In the genomic region with DNA sequence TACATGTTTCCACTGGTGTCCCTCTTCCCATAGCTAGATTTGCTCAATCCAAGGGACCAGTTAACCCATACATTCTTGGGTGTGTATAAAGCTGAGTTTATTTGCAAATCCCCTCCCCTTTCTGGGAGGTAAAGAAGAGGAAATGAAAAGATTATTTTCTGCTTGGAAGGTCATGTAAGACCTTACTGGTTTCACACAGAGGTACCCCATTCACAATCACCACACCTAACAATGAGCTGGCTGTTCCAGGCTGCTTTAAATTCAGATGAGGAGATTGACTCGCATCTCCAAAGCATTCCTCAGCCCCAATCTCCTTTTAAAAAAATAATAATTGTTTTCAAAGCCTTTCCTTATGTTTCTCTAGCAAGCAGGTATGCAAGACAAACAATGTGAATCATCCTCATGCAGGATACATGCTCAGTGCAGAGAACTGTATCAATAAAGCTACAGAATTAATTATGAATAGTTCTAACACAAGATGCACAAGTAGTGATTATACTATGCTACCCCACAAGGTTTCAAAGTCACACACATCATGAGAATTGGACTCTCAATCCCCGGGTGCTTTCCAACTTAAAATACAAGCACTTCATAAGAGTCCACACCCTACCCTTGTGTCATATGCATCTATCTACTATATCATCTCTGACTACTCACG, we compare ENCODE assay signal across 24 mouse cellular contexts.
DNase-seq lines count a peak whose midpoint lies in the region; ATAC-seq and TF ChIP-seq lines count a peak whose summit lies in the region.
"Had no signal": no experiment of that assay in that cellular context is flagged by ENCODE, and none has a peak within 500 bp of the region (broad histone marks: within the 10 kb centered on the region; RNA-seq: fewer than 3 reads in every experiment).

No protein-coding gene starts in this region.

- H3K4me3 ChIP-seq in forebrain, embryonic 10.5 days: no peak overlapping the region
- H3K4me3 ChIP-seq in forebrain, postnatal 0 days (ENCODE audit: low read depth, low read length): no peak overlapping the region
- H3K4me3 ChIP-seq in neural tube, embryonic 11.5 days (ENCODE audit: low read depth, low read length): no peak overlapping the region
- H3K4me3 ChIP-seq in forebrain, embryonic 15.5 days: no peak overlapping the region
- H3K4me3 ChIP-seq in layer of hippocampus, adult 2 months: no peak overlapping the region
- H3K4me3 ChIP-seq in kidney, embryonic 16.5 days (ENCODE audit: low read length): no peak overlapping the region
- H3K4me3 ChIP-seq: heart, adult 2 months; heart, embryonic 13.5 days; limb, embryonic 12.5 days; myocyte had no signal

- DNase-seq in forebrain, embryonic 10.5 days (ENCODE audit: extremely low spot score, low spot score): no peak
- no peak for DNase-seq in forebrain, postnatal 0 days
- DNase-seq in neural tube, embryonic 11.5 days (ENCODE audit: low spot score): no peak
- no peak for DNase-seq in neural tube, embryonic 10.5 days (ENCODE audit: extremely low spot score, low spot score)
- DNase-seq in layer of hippocampus, adult 2 months (ENCODE audit: low spot score in 2 of 2): no peak
- no peak for DNase-seq in adrenal gland, adult 8-10 months
- DNase-seq: adrenal gland, postnatal 14 days; cerebellum, adult 8-10 months; cerebellum, postnatal 36 days; gastrocnemius, postnatal 36 days; heart, adult 2 months; heart, postnatal 14 days; kidney, adult 2 months; kidney, postnatal 14 days; liver, postnatal 0 days; midbrain, embryonic 14.5 days had no signal

- no peak overlapping the region for H3K4me2 ChIP-seq in forebrain, postnatal 0 days (ENCODE audit: low read depth)
- no peak overlapping the region for H3K4me2 ChIP-seq in neural tube, embryonic 11.5 days (ENCODE audit: low read depth)
- H3K4me2 ChIP-seq in forebrain, embryonic 15.5 days (replicated peaks): no peak overlapping the region
- no peak overlapping the region for H3K4me2 ChIP-seq in kidney, embryonic 16.5 days (replicated peaks; ENCODE audit: low read depth, low read length)
- H3K4me2 ChIP-seq: heart, embryonic 13.5 days; limb, embryonic 12.5 days; liver, embryonic 11.5 days had no signal

- no peak for ATAC-seq in forebrain, postnatal 0 days
- ATAC-seq in neural tube, embryonic 11.5 days (ENCODE audit: insufficient read depth, low FRiP score, low TSS enrichment): peak; percentile 81
- ATAC-seq in forebrain, embryonic 15.5 days (replicated peaks): peak; percentile 76
- no peak for ATAC-seq in kidney, embryonic 16.5 days (ENCODE audit: low FRiP score, low TSS enrichment)
- ATAC-seq: inflammation-experienced regulatory T-cells, adult 6 months; liver, postnatal 0 days; lung, postnatal 0 days had no signal

- no peaks in the 10 kb centered on the region for H3K36me3 ChIP-seq in forebrain, embryonic 10.5 days (replicated peaks)
- no peaks in the 10 kb centered on the region for H3K36me3 ChIP-seq in forebrain, postnatal 0 days (ENCODE audit: insufficient read depth)
- no peaks in the 10 kb centered on the region for H3K36me3 ChIP-seq in neural tube, embryonic 11.5 days (ENCODE audit: control insufficient read depth, insufficient read depth, low read length)
- H3K36me3 ChIP-seq in forebrain, embryonic 15.5 days: no peaks in the 10 kb centered on the region
- H3K36me3 ChIP-seq in kidney, embryonic 16.5 days (ENCODE audit: insufficient read depth, low read length): no peaks in the 10 kb centered on the region
- H3K36me3 ChIP-seq: heart, embryonic 13.5 days; limb, embryonic 12.5 days had no signal

- WGBS in forebrain, embryonic 10.5 days: 39% methylated on average over 3 of the region's 3 CpGs
- WGBS in forebrain, postnatal 0 days: 23% methylated on average over 3 of the region's 3 CpGs
- WGBS in neural tube, embryonic 11.5 days: 67% methylated on average over 3 of the region's 3 CpGs
- WGBS in forebrain, embryonic 15.5 days: 21% methylated on average over 3 of the region's 3 CpGs
- WGBS in kidney, embryonic 16.5 days: 73% methylated on average over 3 of the region's 3 CpGs

- H3K4me1 ChIP-seq in forebrain, embryonic 10.5 days: peaks cover 20% of the 10 kb centered on the region
- H3K4me1 ChIP-seq in forebrain, postnatal 0 days (ENCODE audit: insufficient read depth): no peaks in the 10 kb centered on the region
- no peaks in the 10 kb centered on the region for H3K4me1 ChIP-seq in neural tube, embryonic 11.5 days (ENCODE audit: control insufficient read depth, insufficient read depth, low read length)
- peaks cover 5% of the 10 kb centered on the region; the same call in 1 of the 2 replicates for H3K4me1 ChIP-seq in forebrain, embryonic 15.5 days
- H3K4me1 ChIP-seq in kidney, embryonic 16.5 days (ENCODE audit: insufficient read depth, low read length): no peaks in the 10 kb centered on the region
- H3K4me1 ChIP-seq: heart, embryonic 13.5 days; limb, embryonic 12.5 days had no signal

- H3K27me3 ChIP-seq in forebrain, embryonic 10.5 days (ENCODE audit: poor library complexity, severe bottlenecking): no peaks in the 10 kb centered on the region
- H3K27me3 ChIP-seq in forebrain, postnatal 0 days (ENCODE audit: insufficient read depth, low read length): no peaks in the 10 kb centered on the region
- H3K27me3 ChIP-seq in neural tube, embryonic 11.5 days (ENCODE audit: control insufficient read depth, insufficient read depth, low read length): no peaks in the 10 kb centered on the region
- H3K27me3 ChIP-seq in forebrain, embryonic 15.5 days: no peaks in the 10 kb centered on the region
- no peaks in the 10 kb centered on the region for H3K27me3 ChIP-seq in kidney, embryonic 16.5 days (ENCODE audit: insufficient read depth, low read length)
- H3K27me3 ChIP-seq: heart, embryonic 13.5 days; limb, embryonic 12.5 days had no signal

- peak overlapping the region; percentile 61; the same call in 1 of the 2 replicates for H3K27ac ChIP-seq in forebrain, embryonic 10.5 days
- no peak overlapping the region for H3K27ac ChIP-seq in forebrain, postnatal 0 days (ENCODE audit: low read depth, low read length)
- H3K27ac ChIP-seq in neural tube, embryonic 11.5 days (ENCODE audit: low read depth, low read length): no peak overlapping the region
- no peak overlapping the region for H3K27ac ChIP-seq in forebrain, embryonic 15.5 days (replicated peaks)
- no peak overlapping the region for H3K27ac ChIP-seq in layer of hippocampus, adult 2 months
- no peak overlapping the region for H3K27ac ChIP-seq in kidney, embryonic 16.5 days (ENCODE audit: low read length)
- H3K27ac ChIP-seq: heart, adult 2 months; heart, embryonic 13.5 days; limb, embryonic 12.5 days had no signal

- no peak for TF ChIP-seq CTCF in forebrain, postnatal 0 days (IDR thresholded peaks at IDR 0.05; ENCODE audit: low read depth)
- TF ChIP-seq CTCF in layer of hippocampus, adult 2 months (conservative IDR thresholded peaks at IDR 0.05): no peak

- H3K9ac ChIP-seq in forebrain, postnatal 0 days: no peak overlapping the region
- no peak overlapping the region for H3K9ac ChIP-seq in neural tube, embryonic 11.5 days (ENCODE audit: low read length)
- H3K9ac ChIP-seq in forebrain, embryonic 15.5 days (replicated peaks): no peak overlapping the region
- H3K9ac ChIP-seq in kidney, embryonic 16.5 days (replicated peaks; ENCODE audit: low read length): no peak overlapping the region
- H3K9ac ChIP-seq: heart, embryonic 13.5 days; limb, embryonic 12.5 days; liver, postnatal 0 days had no signal

- no peaks in the 10 kb centered on the region for H3K9me3 ChIP-seq in forebrain, embryonic 10.5 days
- H3K9me3 ChIP-seq in forebrain, postnatal 0 days (ENCODE audit: low read length): no peaks in the 10 kb centered on the region
- H3K9me3 ChIP-seq in neural tube, embryonic 11.5 days (ENCODE audit: control insufficient read depth, low read length): no peaks in the 10 kb centered on the region
- no peaks in the 10 kb centered on the region for H3K9me3 ChIP-seq in forebrain, embryonic 15.5 days
- no peaks in the 10 kb centered on the region for H3K9me3 ChIP-seq in kidney, embryonic 16.5 days (ENCODE audit: low read length)
- H3K9me3 ChIP-seq: heart, embryonic 13.5 days; limb, embryonic 12.5 days had no signal

Comparison
In these comparisons a context has a peak if more than half of its experiments do, and no peak if none do; other contexts are left out.
1. ATAC-seq: peak in neural tube, embryonic 11.5 days (single experiment) and forebrain, embryonic 15.5 days (single experiment); none in forebrain, postnatal 0 days (single experiment) and kidney, embryonic 16.5 days (single experiment).